ENCODE assay signal across 26 mouse cellular contexts in genomic region chr5:114908598-114909305, GRCm38 (mm10). TPM values are rescaled to one million over a fixed set of nuclear protein-coding genes. Genes with fewer than 3 reads are reported as not detected.
DNase-seq lines count a peak whose midpoint lies in the region; ATAC-seq lines count a peak whose summit lies in the region.
"Had no signal": no experiment of that assay in that cellular context is flagged by ENCODE, and none has a peak within 500 bp of the region (broad histone marks: within the 10 kb centered on the region; RNA-seq: fewer than 3 reads in every experiment).

No protein-coding gene starts in this region.

- intact Hi-C loops in heart, postnatal 14 days (cut with DNase I): no loop called here

- H3K4me3 ChIP-seq in heart, embryonic 12.5 days: no peak overlapping the region
- H3K4me3 ChIP-seq in midbrain, embryonic 14.5 days (replicated peaks; ENCODE audit: low read depth, low read length): no peak overlapping the region
- H3K4me3 ChIP-seq in midbrain, embryonic 11.5 days (ENCODE audit: low read depth, low read length): no peak overlapping the region
- H3K4me3 ChIP-seq: embryonic facial prominence, embryonic 15.5 days; forebrain, embryonic 12.5 days; heart, embryonic 10.5 days; intestine, embryonic 15.5 days; layer of hippocampus, adult 2 months; limb, embryonic 13.5 days; midbrain, embryonic 10.5 days had no signal

- H3K27me3 ChIP-seq in heart, embryonic 12.5 days (replicated peaks): no peaks in the 10 kb centered on the region
- H3K27me3 ChIP-seq in midbrain, embryonic 14.5 days (ENCODE audit: control insufficient read depth, insufficient read depth, low read length): no peaks in the 10 kb centered on the region
- no peaks in the 10 kb centered on the region for H3K27me3 ChIP-seq in midbrain, embryonic 11.5 days (ENCODE audit: control insufficient read depth, insufficient read depth, low read length)
- H3K27me3 ChIP-seq: embryonic facial prominence, embryonic 15.5 days; forebrain, embryonic 12.5 days; intestine, embryonic 15.5 days; limb, embryonic 13.5 days had no signal

- no peak for DNase-seq in heart, postnatal 14 days
- DNase-seq in midbrain, embryonic 14.5 days: peak; percentile 13
- DNase-seq in midbrain, embryonic 11.5 days (ENCODE audit: low spot score, missing footprints): no peak
- DNase-seq in embryo, embryonic 11 days: peak; percentile 28
- no peak for DNase-seq in gastrocnemius, postnatal 4 days (ENCODE audit: low spot score in 2 of 2)
- DNase-seq in kidney, adult 9 months: no peak
- DNase-seq: adrenal gland, adult 8-10 months; B cell, adult 2 months; cerebellum, adult 11 months; cerebellum, postnatal 14 days; gastrocnemius, postnatal 36 days; heart, postnatal 4 days; kidney, postnatal 10 days; lung, postnatal 36 days; thymus, postnatal 4 days had no signal

- H3K9me3 ChIP-seq in heart, embryonic 12.5 days (replicated peaks): no peaks in the 10 kb centered on the region
- no peaks in the 10 kb centered on the region for H3K9me3 ChIP-seq in midbrain, embryonic 14.5 days (ENCODE audit: control insufficient read depth, low read length)
- H3K9me3 ChIP-seq in midbrain, embryonic 11.5 days (ENCODE audit: control insufficient read depth, low read length): no peaks in the 10 kb centered on the region
- H3K9me3 ChIP-seq: embryonic facial prominence, embryonic 15.5 days; heart, embryonic 10.5 days; intestine, embryonic 15.5 days; limb, embryonic 13.5 days had no signal

- H3K27ac ChIP-seq in heart, embryonic 12.5 days (ENCODE audit: poor library complexity, severe bottlenecking): no peak overlapping the region
- H3K27ac ChIP-seq in midbrain, embryonic 14.5 days (replicated peaks; ENCODE audit: low read depth, low read length): no peak overlapping the region
- H3K27ac ChIP-seq in midbrain, embryonic 11.5 days (ENCODE audit: low read depth, low read length): no peak overlapping the region
- H3K27ac ChIP-seq: embryonic facial prominence, embryonic 15.5 days; forebrain, embryonic 12.5 days; heart, embryonic 10.5 days; intestine, embryonic 15.5 days; layer of hippocampus, adult 2 months; limb, embryonic 13.5 days; midbrain, embryonic 10.5 days had no signal

- H3K4me2 ChIP-seq in heart, embryonic 12.5 days: 0 out of 2 replicates have a peak overlapping the region, but pooled peaks have one; percentile 3
- H3K4me2 ChIP-seq in midbrain, embryonic 14.5 days (ENCODE audit: low read length): no peak overlapping the region
- H3K4me2 ChIP-seq in midbrain, embryonic 11.5 days: no peak overlapping the region
- H3K4me2 ChIP-seq: embryonic facial prominence, embryonic 15.5 days; forebrain, embryonic 12.5 days; intestine, embryonic 15.5 days; limb, embryonic 13.5 days had no signal

- H3K9ac ChIP-seq in heart, embryonic 12.5 days: no peak overlapping the region
- H3K9ac ChIP-seq in midbrain, embryonic 14.5 days (replicated peaks; ENCODE audit: low read length): no peak overlapping the region
- no peak overlapping the region for H3K9ac ChIP-seq in midbrain, embryonic 11.5 days (ENCODE audit: low read length)
- H3K9ac ChIP-seq: embryonic facial prominence, embryonic 15.5 days; forebrain, embryonic 12.5 days; intestine, embryonic 15.5 days; limb, embryonic 13.5 days had no signal

- H3K4me1 ChIP-seq in heart, embryonic 12.5 days (replicated peaks): no peaks in the 10 kb centered on the region
- no peaks in the 10 kb centered on the region for H3K4me1 ChIP-seq in midbrain, embryonic 14.5 days (ENCODE audit: control insufficient read depth, insufficient read depth, low read length)
- H3K4me1 ChIP-seq in midbrain, embryonic 11.5 days (ENCODE audit: control insufficient read depth, insufficient read depth, low read length): no peaks in the 10 kb centered on the region
- H3K4me1 ChIP-seq: embryonic facial prominence, embryonic 15.5 days; heart, embryonic 10.5 days had no signal

- no peaks in the 10 kb centered on the region for H3K36me3 ChIP-seq in heart, embryonic 12.5 days
- no peaks in the 10 kb centered on the region for H3K36me3 ChIP-seq in midbrain, embryonic 14.5 days (ENCODE audit: control insufficient read depth, insufficient read depth, low read length)
- no peaks in the 10 kb centered on the region; the same call in 1 of the 2 replicates for H3K36me3 ChIP-seq in midbrain, embryonic 11.5 days (ENCODE audit: control insufficient read depth, insufficient read depth, low read length)
- H3K36me3 ChIP-seq: embryonic facial prominence, embryonic 15.5 days; forebrain, embryonic 12.5 days; heart, embryonic 10.5 days; limb, embryonic 13.5 days; midbrain, embryonic 10.5 days had no signal

- 51% methylated on average over 13 of the region's 13 CpGs for WGBS in heart, embryonic 12.5 days
- WGBS in midbrain, embryonic 14.5 days: 50% methylated on average over 13 of the region's 13 CpGs
- WGBS in midbrain, embryonic 11.5 days: 53% methylated on average over 13 of the region's 13 CpGs

- no peak for ATAC-seq in heart, embryonic 12.5 days (ENCODE audit: insufficient number of reproducible peaks, low FRiP score)
- no peak for ATAC-seq in midbrain, embryonic 14.5 days (ENCODE audit: low FRiP score, low TSS enrichment)
- ATAC-seq in midbrain, embryonic 11.5 days (ENCODE audit: low FRiP score): no peak
- ATAC-seq: intestine, embryonic 15.5 days had no signal

RNA-seq across cellular contexts. Expression of gene Oasl2, which starts 12.0 kb away (rescaled TPM):
- 3.8 and 4.0 TPM in 2 replicates for polyA plus RNA-seq in heart, embryonic 12.5 days (2016; fragmentation: Nextera tagmentation; extraction: Ambion mirVana)
- 1 to 10 TPM; 5.1 to 5.3 TPM for total RNA-seq in heart, postnatal 14 days (2021)
- polyA plus RNA-seq in midbrain, embryonic 14.5 days (2014; fragmentation: Nextera tagmentation; extraction: Ambion mirVana): 2.5 and 7.9 TPM in 2 replicates
- 1.3 and 1.8 TPM in 2 replicates for polyA plus RNA-seq in midbrain, embryonic 11.5 days (2014; fragmentation: Nextera tagmentation; extraction: Ambion mirVana)
- total RNA-seq in gastrocnemius, postnatal 4 days (2021): 1 to 10 TPM; 1.4 to 2.5 TPM

RNA-seq across cellular contexts. Expression of gene Oasl1, which starts 14.3 kb away (rescaled TPM):
- polyA plus RNA-seq in heart, embryonic 12.5 days (2016; fragmentation: Nextera tagmentation; extraction: Ambion mirVana): 0.46 and 0.65 TPM in 2 replicates
- under 1 TPM in 1 of 2 experiments, not detected in 1; 0.83 TPM for total RNA-seq in heart, postnatal 14 days (2021)
- polyA plus RNA-seq in midbrain, embryonic 14.5 days (2014; fragmentation: Nextera tagmentation; extraction: Ambion mirVana): 2.0 TPM in 1 of 2 replicates, not detected in the other
- polyA plus RNA-seq in midbrain, embryonic 11.5 days (2014; fragmentation: Nextera tagmentation; extraction: Ambion mirVana): not detected in 2 replicates
- under 1 TPM; 0.52 to 0.71 TPM for total RNA-seq in gastrocnemius, postnatal 4 days (2021)
- total RNA-seq: layer of hippocampus, adult 2 months had no signal
- polyA plus RNA-seq: heart, embryonic 10.5 days; midbrain, embryonic 10.5 days had no signal

RNA-seq across cellular contexts. Expression of gene 2210016L21Rik, which starts 33.2 kb away (rescaled TPM):
- 37.2 and 40.9 TPM in 2 replicates for polyA plus RNA-seq in heart, embryonic 12.5 days (2016; fragmentation: Nextera tagmentation; extraction: Ambion mirVana)
- 10 to 100 TPM; 28.6 to 31.2 TPM for total RNA-seq in heart, postnatal 14 days (2021)
- polyA plus RNA-seq in midbrain, embryonic 14.5 days (2014; fragmentation: Nextera tagmentation; extraction: Ambion mirVana): 92.1 and 113 TPM in 2 replicates
- polyA plus RNA-seq in midbrain, embryonic 11.5 days (2014; fragmentation: Nextera tagmentation; extraction: Ambion mirVana): 43.5 and 46.3 TPM in 2 replicates
- 10 to 100 TPM; 34.5 to 34.6 TPM for total RNA-seq in gastrocnemius, postnatal 4 days (2021)

RNA-seq across cellular contexts. Expression of gene Gm9936, which starts 50.3 kb away (rescaled TPM):
- 0.06 TPM in 1 of 2 replicates, not detected in the other for polyA plus RNA-seq in heart, embryonic 12.5 days (2016; fragmentation: Nextera tagmentation; extraction: Ambion mirVana)
- total RNA-seq in heart, postnatal 14 days (2021): not detected
- 3.4 and 3.5 TPM in 2 replicates for polyA plus RNA-seq in midbrain, embryonic 14.5 days (2014; fragmentation: Nextera tagmentation; extraction: Ambion mirVana)
- polyA plus RNA-seq in midbrain, embryonic 11.5 days (2014; fragmentation: Nextera tagmentation; extraction: Ambion mirVana): 0.28 and 0.56 TPM in 2 replicates
- total RNA-seq in gastrocnemius, postnatal 4 days (2021): not detected
- total RNA-seq: adrenal gland, adult 8-10 months; gastrocnemius, postnatal 36 days; heart, postnatal 4 days had no signal
- polyA plus RNA-seq: heart, embryonic 10.5 days had no signal

RNA-seq across cellular contexts. Expression of gene 4930519G04Rik, which starts 55.3 kb away (rescaled TPM):
- polyA plus RNA-seq in heart, embryonic 12.5 days (2016; fragmentation: Nextera tagmentation; extraction: Ambion mirVana): not detected in 2 replicates
- total RNA-seq in heart, postnatal 14 days (2021): not detected
- not detected in 2 replicates for polyA plus RNA-seq in midbrain, embryonic 14.5 days (2014; fragmentation: Nextera tagmentation; extraction: Ambion mirVana)
- not detected in 2 replicates for polyA plus RNA-seq in midbrain, embryonic 11.5 days (2014; fragmentation: Nextera tagmentation; extraction: Ambion mirVana)
- total RNA-seq in gastrocnemius, postnatal 4 days (2021): not detected
- total RNA-seq: adrenal gland, adult 8-10 months; gastrocnemius, postnatal 36 days; heart, postnatal 4 days; layer of hippocampus, adult 2 months had no signal
- polyA plus RNA-seq: brain, embryonic 14.5 days; embryonic facial prominence, embryonic 15.5 days; forebrain, embryonic 12.5 days; heart, embryonic 10.5 days; intestine, embryonic 15.5 days; limb, embryonic 13.5 days; liver, embryonic 16.5 days; midbrain, embryonic 10.5 days; neural tube, embryonic 14.5 days had no signal

Comparison
In these comparisons a context has a peak if more than half of its experiments do, and no peak if none do; other contexts are left out.
1. DNase-seq: peak in midbrain, embryonic 14.5 days (single experiment) and embryo, embryonic 11 days (single experiment); none in heart, postnatal 14 days (0 of 2), midbrain, embryonic 11.5 days (single experiment), gastrocnemius, postnatal 4 days (0 of 2) and kidney, adult 9 months (single experiment).